Mouse (Mus musculus) cortical plate, adult 2 months (tissue): ENCODE measurements at regions not wholly inside any gene's neighbourhood (a gene's known extent, or its start where the extent isn't known, plus 50 kb on each side); places are given as distances from the start of the nearest gene placed in this dataset.

Experiments used
- CTCF ChIP-seq: fragments of 200-500 bp; IDR thresholded peaks from 2 replicates; pipeline ENCODE4 v1.5.1; 2011; ENCODE audit warnings: mild to moderate bottlenecking, control low read depth, low read length; ENCODE audit not compliant: insufficient read depth; ENCODE audit errors: extremely low read depth
- POLR2A ChIP-seq: fragments of 200-500 bp; IDR thresholded peaks from 2 replicates; pipeline ENCODE4 v1.6.1; 2011; ENCODE audit warnings: mild to moderate bottlenecking, low read length, control low read depth; ENCODE audit not compliant: insufficient read depth; ENCODE audit errors: extremely low read depth

GRCm38 (mm10) chr3:41298776-41299175, 215.9 kb upstream of the Pgrmc2 start:
- TF ChIP-seq CTCF (no peak), POLR2A (no peak)
